Mouse (Mus musculus) adrenal gland, adult 8-10 months (tissue): ENCODE measurements at regions not wholly inside any gene's neighbourhood (a gene's known extent, or its start where the extent isn't known, plus 50 kb on each side); places are given as distances from the start of the nearest gene placed in this dataset.

Experiments
- DNase-seq: peaks from one replicate; pipeline ENCODE4 v3.0.0; 2022

GRCm38 (mm10) chr9:26383996-26384395 lies 349.5 kb upstream of the B3gat1 start:
- DNase-seq = no peak

GRCm38 (mm10) chr9:26398635-26399034 lies 334.9 kb upstream of the B3gat1 start:
- no peak for DNase-seq

- no peak for DNase-seq
Measured at GRCm38 (mm10) chr9:26422897-26423823, 310.4 kb upstream of the B3gat1 start.

- DNase-seq = no peak
Measured at GRCm38 (mm10) chr9:26435507-26435906, 298.0 kb upstream of the B3gat1 start.

- DNase-seq = no peak
Measured at GRCm38 (mm10) chr9:26437244-26437643, 296.3 kb upstream of the B3gat1 start.

- DNase-seq = peak; percentile 9
Measured at GRCm38 (mm10) chr9:26453924-26454323, 279.6 kb upstream of the B3gat1 start.

GRCm38 (mm10) chr9:26461081-26461480 lies 272.4 kb upstream of the B3gat1 start:
- no peak for DNase-seq

- DNase-seq = no peak
Measured at GRCm38 (mm10) chr9:26470694-26471392, 262.7 kb upstream of the B3gat1 start.

- no peak for DNase-seq
Measured at GRCm38 (mm10) chr9:26476341-26476740, 257.2 kb upstream of the B3gat1 start.

- DNase-seq = no peak
Measured at GRCm38 (mm10) chr9:26480881-26481280, 252.6 kb upstream of the B3gat1 start.

GRCm38 (mm10) chr9:26481890-26482289 lies 251.6 kb upstream of the B3gat1 start:
- DNase-seq = no peak

- DNase-seq = no peak
Measured at GRCm38 (mm10) chr9:26493740-26494139, 239.8 kb upstream of the B3gat1 start.

GRCm38 (mm10) chr9:26502027-26502426 lies 231.5 kb upstream of the B3gat1 start:
- DNase-seq = no peak

- no peak for DNase-seq
Measured at GRCm38 (mm10) chr9:26505941-26506340, 227.6 kb upstream of the B3gat1 start.

- peak; percentile 4 for DNase-seq
Measured at GRCm38 (mm10) chr9:26518651-26519050, 214.9 kb upstream of the B3gat1 start.

- peak; percentile 14 for DNase-seq
Measured at GRCm38 (mm10) chr9:26519581-26520501, 213.7 kb upstream of the B3gat1 start.

GRCm38 (mm10) chr9:26524089-26524488 lies 209.4 kb upstream of the B3gat1 start:
- no peak for DNase-seq

- DNase-seq = no peak
Measured at GRCm38 (mm10) chr9:26528761-26529160, 204.8 kb upstream of the B3gat1 start.

GRCm38 (mm10) chr9:26539042-26539441 lies 194.5 kb upstream of the B3gat1 start:
- DNase-seq = no peak

GRCm38 (mm10) chr9:26548328-26548922 lies 185.1 kb upstream of the B3gat1 start:
- DNase-seq = no peak

GRCm38 (mm10) chr9:26549118-26549517 lies 184.4 kb upstream of the B3gat1 start:
- DNase-seq = no peak

GRCm38 (mm10) chr9:26549551-26549950 lies 184.0 kb upstream of the B3gat1 start:
- no peak for DNase-seq
